Mouse (Mus musculus) embryo, embryonic 11.5 days (tissue): ENCODE measurements around the gene Atg7.

Experiments
- DNase-seq: peaks from one replicate; pipeline ENCODE4 v3.0.0-alpha.2; 2012; ENCODE audit warnings: low read depth, low spot score

The Atg7 gene

DNA sequence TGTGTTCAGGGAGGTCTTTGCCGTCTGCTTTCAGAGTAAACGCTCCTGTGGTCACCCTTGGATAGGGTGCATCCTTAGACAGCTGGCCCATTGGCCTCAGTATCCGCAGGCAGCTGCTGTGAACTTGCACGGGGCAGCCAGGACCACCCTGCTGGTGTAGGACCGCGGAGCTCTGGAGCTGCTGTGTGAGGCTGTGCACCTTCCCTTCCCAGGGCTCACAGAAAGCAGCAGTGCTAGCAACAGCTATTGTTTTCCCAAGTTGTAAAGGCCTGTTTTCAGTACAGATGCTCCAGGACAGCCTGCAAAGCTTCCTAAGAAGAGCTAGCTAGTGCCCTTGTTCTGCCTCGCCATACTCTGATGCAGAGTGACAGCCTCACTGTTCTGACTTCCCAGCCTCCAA lies 208.8 kb downstream of the Atg7 start:
- DNase-seq = no peak

GRCm38 (mm10) chr6:114852739-114853138 lies 209.8 kb downstream of the Atg7 start:
- no peak for DNase-seq

DNA sequence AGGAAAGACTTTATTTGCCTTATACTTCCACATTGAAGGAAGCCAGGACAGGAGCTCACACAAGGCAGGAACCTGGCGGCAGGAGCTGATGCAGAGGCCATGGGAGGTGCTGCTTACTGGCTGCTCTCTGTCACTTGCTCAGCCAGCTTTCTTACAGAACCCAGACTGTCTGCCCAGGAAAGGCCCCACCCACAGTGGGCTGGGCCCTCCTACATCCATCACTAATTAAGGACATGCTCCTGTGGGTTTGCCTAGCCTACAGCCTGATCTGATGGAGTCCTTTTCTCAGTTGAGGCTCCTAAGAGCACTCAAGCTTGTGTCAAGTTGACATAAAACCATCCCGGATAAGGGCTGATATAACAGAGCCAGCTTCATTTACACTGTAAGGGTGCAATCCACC lies 211.5 kb downstream of the Atg7 start:
- no peak for DNase-seq

- no peak for DNase-seq
Measured at GRCm38 (mm10) chr6:114855644-114856043, 212.7 kb downstream of the Atg7 start.

GRCm38 (mm10) chr6:114856501-114856900 lies 213.6 kb downstream of the Atg7 start:
- no peak for DNase-seq

- DNase-seq = no peak
Measured at GRCm38 (mm10) chr6:114857996-114858721, 215.3 kb downstream of the Atg7 start.

DNA sequence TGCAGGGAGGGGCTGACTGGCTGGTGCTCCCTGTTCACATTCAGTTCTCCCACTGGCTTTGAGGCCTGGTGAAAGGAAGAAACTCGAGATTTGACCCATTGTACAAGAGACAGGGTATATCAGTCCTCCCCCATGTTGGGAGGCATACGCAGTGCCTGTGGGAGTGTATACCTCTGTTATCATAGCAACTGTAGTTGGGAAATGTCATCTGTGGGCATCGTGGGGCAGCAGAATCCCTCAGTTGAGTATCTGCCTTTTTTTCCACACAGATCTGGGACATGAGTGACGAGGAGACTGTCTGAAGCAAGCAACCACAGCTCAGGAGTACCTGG lies 215.8 kb downstream of the Atg7 start:
- DNase-seq = no peak

DNA sequence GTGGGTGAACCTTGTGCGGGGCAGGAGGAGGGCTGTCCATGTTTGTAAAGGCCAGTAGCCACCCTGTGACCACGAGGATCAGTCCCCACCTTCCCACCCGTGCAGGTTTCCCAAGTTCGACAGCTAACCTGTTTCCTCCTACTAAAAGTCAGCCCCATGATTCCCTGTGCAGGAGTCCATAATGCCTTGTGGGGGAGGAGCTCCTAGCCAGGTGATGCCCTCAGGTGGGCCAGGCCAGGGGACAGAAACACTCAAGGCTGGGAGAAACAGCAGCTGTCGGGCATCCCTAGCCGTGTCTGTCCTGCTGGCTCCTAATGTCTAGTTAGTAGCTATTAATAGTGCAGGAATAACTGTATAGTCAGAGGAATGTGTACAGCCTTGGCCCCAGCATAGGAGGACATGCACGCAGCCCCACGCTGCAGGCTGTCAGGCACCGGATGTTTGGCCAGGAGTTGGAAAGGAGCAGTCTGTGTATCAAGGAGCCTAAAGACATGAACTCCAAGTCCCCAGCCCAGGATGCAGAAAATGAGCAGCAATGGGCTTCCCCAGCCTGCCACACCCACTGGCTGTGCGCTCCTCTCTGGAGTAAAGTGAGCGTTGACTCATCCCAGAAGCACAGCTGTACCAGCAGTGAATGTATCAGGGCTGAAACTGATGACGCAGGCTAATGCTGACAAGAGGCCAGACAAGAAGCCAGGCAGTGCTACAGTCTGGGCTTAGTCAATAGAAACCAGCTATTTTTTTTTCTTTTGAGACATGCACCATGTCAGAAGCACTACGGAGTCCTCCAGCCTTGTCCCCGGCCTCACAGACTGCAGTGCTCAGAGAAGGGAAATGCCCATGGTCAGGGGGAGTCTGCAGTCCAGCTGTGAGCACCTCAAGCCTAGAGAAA lies 218.0 kb downstream of the Atg7 start:
- DNase-seq = no peak

GRCm38 (mm10) chr6:114861591-114861990 lies 218.7 kb downstream of the Atg7 start:
- no peak for DNase-seq

GRCm38 (mm10) chr6:114862046-114862445 lies 219.1 kb downstream of the Atg7 start:
- no peak for DNase-seq

- DNase-seq = no peak
Measured at GRCm38 (mm10) chr6:114863501-114863900, 220.6 kb downstream of the Atg7 start.

DNA sequence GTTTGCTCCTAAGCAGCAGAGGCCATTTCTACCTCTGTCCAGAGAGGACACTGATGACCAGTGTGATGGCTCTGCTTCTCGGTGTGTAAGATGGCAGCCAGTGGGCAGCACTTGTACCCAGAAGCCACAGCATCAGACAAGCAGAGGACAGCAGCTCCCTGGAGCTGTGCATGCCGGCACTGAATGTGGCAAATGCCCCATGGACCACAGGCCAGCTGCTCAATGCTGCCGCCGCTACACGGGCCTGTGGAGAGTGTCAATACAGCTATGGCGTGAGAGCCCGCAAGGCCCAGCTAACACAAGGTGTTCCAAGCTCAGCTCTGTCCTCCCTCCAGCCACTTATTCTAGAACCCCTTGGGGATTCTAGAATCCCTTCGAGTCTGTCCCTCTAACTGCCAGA lies 221.5 kb downstream of the Atg7 start:
- no peak for DNase-seq

DNA sequence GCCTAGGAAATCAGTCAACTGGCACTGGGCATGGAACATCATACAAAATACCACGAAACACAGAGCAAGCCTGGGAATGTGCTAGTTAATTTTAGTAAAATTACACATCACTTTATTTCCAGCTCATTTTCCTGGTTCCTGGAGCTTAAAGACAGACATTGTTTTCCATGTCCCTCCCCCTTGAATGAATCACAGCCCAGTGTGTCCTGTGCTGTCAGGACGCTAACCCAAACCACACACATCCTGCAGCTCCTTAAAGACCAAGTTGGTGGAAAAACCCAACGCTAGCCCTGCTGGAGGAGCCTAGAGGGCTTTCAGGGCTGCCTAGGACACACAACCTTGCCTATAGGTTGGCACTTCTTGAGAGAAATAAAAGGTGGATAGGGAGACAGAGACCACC lies 223.2 kb downstream of the Atg7 start:
- DNase-seq = no peak

- DNase-seq = no peak
Measured at GRCm38 (mm10) chr6:114866619-114867018, 223.7 kb downstream of the Atg7 start.

GRCm38 (mm10) chr6:114868656-114869055 lies 225.8 kb downstream of the Atg7 start:
- no peak for DNase-seq

- DNase-seq = no peak
Measured at GRCm38 (mm10) chr6:114869501-114870076, 226.7 kb downstream of the Atg7 start.

GRCm38 (mm10) chr6:114871010-114871660 lies 228.2 kb downstream of the Atg7 start:
- DNase-seq = no peak

- DNase-seq = no peak
Measured at GRCm38 (mm10) chr6:114873808-114874137, 230.9 kb downstream of the Atg7 start.

- DNase-seq = no peak
Measured at GRCm38 (mm10) chr6:114874138-114874928, 231.4 kb downstream of the Atg7 start.

DNA sequence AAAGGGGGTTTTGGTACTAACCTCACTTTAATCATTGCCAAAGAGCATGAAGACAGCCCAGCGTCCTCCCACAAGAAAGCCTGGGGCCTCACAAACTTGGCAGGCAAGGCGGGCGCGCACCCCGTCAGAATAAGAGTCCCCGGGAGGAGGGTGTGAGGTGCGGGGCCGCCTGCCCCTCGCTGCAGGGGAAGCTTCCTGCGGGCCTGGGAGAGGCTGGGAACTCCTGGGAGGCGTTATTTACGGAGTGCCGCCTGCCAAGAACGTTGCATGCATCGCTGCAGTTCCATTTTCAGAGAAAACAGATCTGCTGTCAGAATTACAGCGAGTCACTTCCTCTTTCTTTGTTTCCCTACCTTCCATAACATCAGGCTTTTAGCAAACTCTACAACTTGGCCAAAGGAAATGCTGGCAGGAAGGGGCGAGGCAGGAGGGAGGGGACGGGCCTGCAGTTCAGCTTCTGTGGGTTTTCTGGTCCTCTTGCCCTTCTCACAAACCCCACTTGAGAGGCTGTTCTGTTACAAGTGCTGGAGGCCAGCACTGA lies 232.2 kb downstream of the Atg7 start:
- DNase-seq = peak; percentile 87

GRCm38 (mm10) chr6:114876033-114876432 lies 233.1 kb downstream of the Atg7 start:
- no peak for DNase-seq
